Mouse (Mus musculus): ENCODE measurements at regions not wholly inside any gene's neighbourhood (a gene's known extent, or its start where the extent isn't known, plus 50 kb on each side); places are given as distances from the start of the nearest gene placed in this dataset.

- no peaks in the 10 kb centered on the region for H3K4me1 ChIP-seq (ENCODE audit: control insufficient read depth, insufficient read depth, low read length)
- H3K36me3 ChIP-seq (ENCODE audit: control insufficient read depth, insufficient read depth, low read length): no peaks in the 10 kb centered on the region
- no peaks in the 10 kb centered on the region for H3K9me3 ChIP-seq (replicated peaks; ENCODE audit: control insufficient read depth, low read length, poor library complexity, severe bottlenecking)
- 87% methylated on average over 4 of the region's 4 CpGs for WGBS
- H3K27me3 ChIP-seq (ENCODE audit: control insufficient read depth, insufficient read depth, low read depth, low read length): no peaks in the 10 kb centered on the region
- H3K4me3 ChIP-seq (ENCODE audit: low read depth, low read length): no peak overlapping the region
- H3K4me2 ChIP-seq (ENCODE audit: low read length): no peak overlapping the region
- no peak overlapping the region for H3K27ac ChIP-seq (ENCODE audit: low read length)
- H3K9ac ChIP-seq (ENCODE audit: low read depth, low read length): no peak overlapping the region
- no peak for ATAC-seq
Observed at GRCm38 (mm10) chr7:95460889-95461288, 710.2 kb upstream of the Tenm4 start.

GRCm38 (mm10) chr7:95465506-95465905, 705.5 kb upstream of the Tenm4 start:
- no peaks in the 10 kb centered on the region for H3K27me3 ChIP-seq (ENCODE audit: control insufficient read depth, insufficient read depth, low read depth, low read length)
- no peak overlapping the region for H3K27ac ChIP-seq (ENCODE audit: low read length)
- WGBS: 90% methylated on average over 4 of the region's 4 CpGs
- H3K4me3 ChIP-seq (ENCODE audit: low read depth, low read length): no peak overlapping the region
- ATAC-seq: no peak
- no peaks in the 10 kb centered on the region for H3K9me3 ChIP-seq (replicated peaks; ENCODE audit: control insufficient read depth, low read length, poor library complexity, severe bottlenecking)
- no peaks in the 10 kb centered on the region for H3K36me3 ChIP-seq (ENCODE audit: control insufficient read depth, insufficient read depth, low read length)
- H3K4me2 ChIP-seq (ENCODE audit: low read length): no peak overlapping the region
- no peak overlapping the region for H3K9ac ChIP-seq (ENCODE audit: low read depth, low read length)
- H3K4me1 ChIP-seq (ENCODE audit: control insufficient read depth, insufficient read depth, low read length): no peaks in the 10 kb centered on the region

DNA sequence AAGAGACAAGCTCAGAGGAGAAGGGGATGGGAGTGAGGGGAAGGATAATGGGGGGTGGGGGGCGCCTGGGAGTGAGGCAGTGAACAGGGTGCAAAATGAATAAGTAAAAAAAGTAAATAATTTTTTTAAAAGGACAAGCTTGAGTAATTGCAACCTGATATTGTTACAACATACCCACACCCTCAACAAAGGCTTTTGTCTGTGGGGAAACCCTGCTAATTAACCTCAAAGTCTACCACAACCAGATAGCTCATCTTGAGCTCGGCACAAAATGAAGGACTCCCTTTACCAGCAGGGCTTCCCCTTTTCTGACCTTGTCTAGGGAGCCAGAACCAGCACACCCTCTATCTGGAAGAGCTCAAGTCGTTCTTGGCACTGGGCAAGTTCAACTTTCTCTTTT, 704.0 kb upstream of the Tenm4 start:
- 45% methylated on average over 3 of the region's 3 CpGs for WGBS
- no peak for ATAC-seq

DNA sequence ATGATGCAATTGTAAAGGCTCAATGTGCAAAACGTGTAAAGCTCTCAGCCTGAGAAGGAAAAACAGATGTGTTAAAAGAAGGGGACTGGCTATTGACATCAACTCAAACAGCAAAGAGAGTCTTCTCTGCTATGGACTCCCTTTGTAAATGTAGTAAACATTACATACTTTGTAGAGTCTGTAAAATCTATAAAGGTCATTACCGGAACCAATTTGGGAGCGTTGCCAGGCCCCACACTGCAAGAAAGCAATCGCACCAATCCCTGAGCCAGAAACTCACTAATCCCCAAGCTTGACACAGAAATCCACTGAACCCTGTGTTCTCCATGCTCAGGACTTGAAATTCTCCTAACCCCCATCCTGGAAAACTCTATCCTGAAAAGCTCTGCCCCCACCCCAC, 697.2 kb upstream of the Tenm4 start:
- Histone ChIP-seq H3K4me3 (ENCODE audit: low read depth, low read length) (no peak overlapping the region), H3K4me1 (ENCODE audit: control insufficient read depth, insufficient read depth, low read length) (no peaks in the 10 kb centered on the region), H3K9me3 (replicated peaks; ENCODE audit: control insufficient read depth, low read length, poor library complexity, severe bottlenecking) (no peaks in the 10 kb centered on the region), H3K4me2 (ENCODE audit: low read length) (no peak overlapping the region), H3K27ac (ENCODE audit: low read length) (no peak overlapping the region), H3K9ac (ENCODE audit: low read depth, low read length) (no peak overlapping the region), H3K27me3 (ENCODE audit: control insufficient read depth, insufficient read depth, low read depth, low read length) (no peaks in the 10 kb centered on the region), H3K36me3 (ENCODE audit: control insufficient read depth, insufficient read depth, low read length) (no peaks in the 10 kb centered on the region)
- 66% methylated on average over 4 of the region's 4 CpGs for WGBS
- no peak for ATAC-seq

More for the DNA sequence above, 704.0 kb upstream of the Tenm4 start:
- H3K9ac ChIP-seq (ENCODE audit: low read depth, low read length): no peak overlapping the region
- H3K36me3 ChIP-seq (ENCODE audit: control insufficient read depth, insufficient read depth, low read length): no peaks in the 10 kb centered on the region
- no peaks in the 10 kb centered on the region for H3K27me3 ChIP-seq (ENCODE audit: control insufficient read depth, insufficient read depth, low read depth, low read length)
- no peaks in the 10 kb centered on the region for H3K4me1 ChIP-seq (ENCODE audit: control insufficient read depth, insufficient read depth, low read length)
- no peak overlapping the region for H3K27ac ChIP-seq (ENCODE audit: low read length)
- no peak overlapping the region for H3K4me2 ChIP-seq (ENCODE audit: low read length)
- H3K9me3 ChIP-seq (replicated peaks; ENCODE audit: control insufficient read depth, low read length, poor library complexity, severe bottlenecking): no peaks in the 10 kb centered on the region
- H3K4me3 ChIP-seq (ENCODE audit: low read depth, low read length): no peak overlapping the region

DNA sequence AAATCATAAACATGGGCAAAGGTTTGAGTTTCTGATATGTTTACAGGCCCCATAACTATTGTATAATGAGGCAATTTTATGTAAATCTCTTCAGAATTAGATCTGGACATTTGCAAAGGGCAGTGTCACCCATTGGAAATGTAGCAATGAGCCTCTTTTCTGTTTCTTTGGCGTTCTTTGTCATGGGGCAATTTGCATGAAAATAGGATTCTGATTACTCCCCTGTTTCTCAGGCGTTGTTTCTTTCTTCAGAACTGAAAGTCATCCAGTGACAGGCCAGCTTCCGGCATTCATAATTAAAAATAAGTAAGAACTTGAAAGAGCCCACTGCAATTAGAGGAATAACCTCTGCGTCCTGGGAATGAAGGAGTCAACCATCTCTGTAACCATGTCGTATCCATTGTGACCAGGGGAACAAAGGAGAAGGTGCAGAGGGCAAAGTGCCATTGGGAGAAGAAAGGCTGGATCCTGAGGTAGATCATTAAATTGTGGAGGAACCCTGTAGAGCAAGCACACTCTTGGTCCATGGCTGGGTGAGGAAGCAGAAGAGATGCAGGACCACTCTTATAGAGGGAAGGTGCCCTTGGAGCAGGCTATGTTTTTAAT, 690.8 kb upstream of the Tenm4 start:
- H3K27ac ChIP-seq (ENCODE audit: low read length): no peak overlapping the region
- no peaks in the 10 kb centered on the region for H3K9me3 ChIP-seq (replicated peaks; ENCODE audit: control insufficient read depth, low read length, poor library complexity, severe bottlenecking)
- 8% methylated on average over 5 of the region's 5 CpGs for WGBS
- no peak overlapping the region for H3K4me3 ChIP-seq (ENCODE audit: low read depth, low read length)
- no peaks in the 10 kb centered on the region for H3K4me1 ChIP-seq (ENCODE audit: control insufficient read depth, insufficient read depth, low read length)
- H3K27me3 ChIP-seq (ENCODE audit: control insufficient read depth, insufficient read depth, low read depth, low read length): no peaks in the 10 kb centered on the region
- ATAC-seq: no peak
- H3K9ac ChIP-seq (ENCODE audit: low read depth, low read length): no peak overlapping the region
- H3K36me3 ChIP-seq (ENCODE audit: control insufficient read depth, insufficient read depth, low read length): no peaks in the 10 kb centered on the region
- no peak overlapping the region for H3K4me2 ChIP-seq (ENCODE audit: low read length)

GRCm38 (mm10) chr7:95489666-95490065, 681.4 kb upstream of the Tenm4 start:
- H3K4me2 ChIP-seq (ENCODE audit: low read length): no peak overlapping the region
- WGBS: 7% methylated on average over 4 of the region's 4 CpGs
- H3K27ac ChIP-seq (ENCODE audit: low read length): no peak overlapping the region
- H3K4me3 ChIP-seq (ENCODE audit: low read depth, low read length): no peak overlapping the region
- H3K9me3 ChIP-seq (replicated peaks; ENCODE audit: control insufficient read depth, low read length, poor library complexity, severe bottlenecking): no peaks in the 10 kb centered on the region
- no peaks in the 10 kb centered on the region for H3K36me3 ChIP-seq (ENCODE audit: control insufficient read depth, insufficient read depth, low read length)
- no peak overlapping the region for H3K9ac ChIP-seq (ENCODE audit: low read depth, low read length)
- H3K4me1 ChIP-seq (ENCODE audit: control insufficient read depth, insufficient read depth, low read length): peaks cover 5% of the 10 kb centered on the region; the same call in 1 of the 2 replicates
- no peaks in the 10 kb centered on the region for H3K27me3 ChIP-seq (ENCODE audit: control insufficient read depth, insufficient read depth, low read depth, low read length)
- no peak for ATAC-seq

DNA sequence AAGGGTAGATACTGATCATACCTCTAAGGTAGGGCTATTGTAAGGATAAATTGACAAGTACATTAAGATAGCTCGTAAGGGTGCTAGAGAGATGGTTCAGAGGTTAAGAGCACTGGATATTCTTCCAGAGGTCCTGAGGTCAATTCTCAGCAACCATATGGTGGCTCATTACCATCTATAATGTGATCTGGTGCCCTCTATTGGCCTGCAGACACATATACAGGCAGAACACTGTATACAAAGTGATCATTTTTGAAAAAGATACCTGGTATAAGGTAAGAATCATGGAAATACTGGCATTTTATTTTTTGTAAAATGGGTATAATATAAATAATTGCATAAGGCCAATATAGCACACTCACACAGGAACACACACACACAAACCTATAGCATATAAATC, 676.3 kb upstream of the Tenm4 start:
- Histone ChIP-seq H3K36me3 (ENCODE audit: control insufficient read depth, insufficient read depth, low read length) (no peaks in the 10 kb centered on the region), H3K27me3 (ENCODE audit: control insufficient read depth, insufficient read depth, low read depth, low read length) (no peaks in the 10 kb centered on the region), H3K4me2 (ENCODE audit: low read length) (no peak overlapping the region), H3K27ac (ENCODE audit: low read length) (no peak overlapping the region), H3K9ac (ENCODE audit: low read depth, low read length) (no peak overlapping the region), H3K4me3 (ENCODE audit: low read depth, low read length) (no peak overlapping the region), H3K4me1 (ENCODE audit: control insufficient read depth, insufficient read depth, low read length) (peaks cover 5% of the 10 kb centered on the region; the same call in 1 of the 2 replicates), H3K9me3 (replicated peaks; ENCODE audit: control insufficient read depth, low read length, poor library complexity, severe bottlenecking) (no peaks in the 10 kb centered on the region)
- 76% methylated on average over 1 of the region's 1 CpGs for WGBS
- no peak for ATAC-seq

- H3K9ac ChIP-seq (ENCODE audit: low read depth, low read length): no peak overlapping the region
- H3K36me3 ChIP-seq (ENCODE audit: control insufficient read depth, insufficient read depth, low read length): no peaks in the 10 kb centered on the region
- no peak overlapping the region for H3K4me3 ChIP-seq (ENCODE audit: low read depth, low read length)
- H3K27me3 ChIP-seq (ENCODE audit: control insufficient read depth, insufficient read depth, low read depth, low read length): no peaks in the 10 kb centered on the region
- WGBS: 5% methylated on average over 6 of the region's 6 CpGs
- H3K9me3 ChIP-seq (replicated peaks; ENCODE audit: control insufficient read depth, low read length, poor library complexity, severe bottlenecking): no peaks in the 10 kb centered on the region
- no peaks in the 10 kb centered on the region for H3K4me1 ChIP-seq (ENCODE audit: control insufficient read depth, insufficient read depth, low read length)
- no peak overlapping the region for H3K4me2 ChIP-seq (ENCODE audit: low read length)
- no peak overlapping the region for H3K27ac ChIP-seq (ENCODE audit: low read length)
- no peak for ATAC-seq
Observed at GRCm38 (mm10) chr7:95502959-95503358, 668.1 kb upstream of the Tenm4 start.

DNA sequence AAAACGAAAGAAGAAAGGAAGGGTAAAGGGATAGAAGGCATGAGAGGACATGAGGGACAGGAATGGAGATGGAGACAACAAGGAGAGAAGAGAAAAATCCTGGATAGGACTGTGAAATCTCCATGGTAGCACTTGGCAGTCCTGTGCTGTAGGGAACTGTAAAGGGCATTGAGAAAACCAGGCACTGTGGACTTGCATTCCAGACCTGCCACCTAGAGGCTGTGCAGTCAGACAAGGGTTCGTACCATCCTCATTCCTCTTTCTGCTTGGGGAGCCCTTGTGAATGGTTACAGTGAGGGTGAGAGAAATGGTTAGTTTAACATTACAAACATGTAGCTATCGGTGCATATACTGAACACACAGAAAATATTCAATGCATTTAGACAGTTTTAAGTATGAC, 623.8 kb upstream of the Tenm4 start:
- ATAC-seq: no peak
- 73% methylated on average over 3 of the region's 3 CpGs for WGBS

More for the DNA sequence above, 623.8 kb upstream of the Tenm4 start:
- Histone ChIP-seq H3K9ac (ENCODE audit: low read depth, low read length) (no peak overlapping the region), H3K27me3 (ENCODE audit: control insufficient read depth, insufficient read depth, low read depth, low read length) (no peaks in the 10 kb centered on the region), H3K4me1 (ENCODE audit: control insufficient read depth, insufficient read depth, low read length) (no peaks in the 10 kb centered on the region), H3K27ac (ENCODE audit: low read length) (no peak overlapping the region), H3K36me3 (ENCODE audit: control insufficient read depth, insufficient read depth, low read length) (no peaks in the 10 kb centered on the region), H3K9me3 (replicated peaks; ENCODE audit: control insufficient read depth, low read length, poor library complexity, severe bottlenecking) (no peaks in the 10 kb centered on the region), H3K4me2 (ENCODE audit: low read length) (no peak overlapping the region), H3K4me3 (ENCODE audit: low read depth, low read length) (no peak overlapping the region)

Measured in midbrain, embryonic 16.5 days (tissue).